Mouse (Mus musculus): ENCODE results near the gene Ttll13. TPM values are rescaled to one million over a fixed set of nuclear protein-coding genes. Genes with fewer than 3 reads are reported as not detected.

Ttll13 gene
- polyA plus RNA-seq, 1 experiment: 1.2 TPM

- Histone ChIP-seq H3K4me3 (ENCODE audit: low read depth, low read length) (peak within 1 kb of the TSS; percentile 92), H3K9ac (ENCODE audit: low read depth, poor library complexity, severe bottlenecking) (peak within 1 kb of the TSS; percentile 82), H3K27ac (ENCODE audit: insufficient read depth, low read length) (peak within 1 kb of the TSS; percentile 66), H3K27me3 (ENCODE audit: control insufficient read depth, insufficient read depth, low read length, poor library complexity, severe bottlenecking) (no peaks in the 10 kb centered on the region), H3K9me3 (replicated peaks; ENCODE audit: control insufficient read depth, insufficient read depth, low read length, poor library complexity, severe bottlenecking) (no peaks in the 10 kb centered on the region), H3K36me3 (ENCODE audit: control insufficient read depth, insufficient read depth, low read length, poor library complexity, severe bottlenecking) (peaks cover 25% of the 10 kb centered on the region), H3K4me1 (ENCODE audit: control insufficient read depth, insufficient read depth, low read length) (peaks cover 2% of the 10 kb centered on the region)
- TF ChIP-seq POLR2A (IDR thresholded peaks at IDR 0.05; ENCODE audit: insufficient read depth, low read length): peak; percentile 62
- TF ChIP-seq EP300 (IDR thresholded peaks at IDR 0.05; ENCODE audit: insufficient read depth, low read depth, low read length): no peak
Measured at GRCm38 (mm10) chr7:80260625-80261371, 14.6 kb downstream of the Ttll13 start, which contains the start of gene Ngrn. Gene Ngrn, plus strand, starts transcription at chr7:80261215.

- Histone ChIP-seq H3K9me3 (replicated peaks; ENCODE audit: control insufficient read depth, insufficient read depth, low read length, poor library complexity, severe bottlenecking) (no peaks in the 10 kb centered on the region), H3K4me1 (ENCODE audit: control insufficient read depth, insufficient read depth, low read length) (peaks cover 2% of the 10 kb centered on the region), H3K27me3 (ENCODE audit: control insufficient read depth, insufficient read depth, low read length, poor library complexity, severe bottlenecking) (no peaks in the 10 kb centered on the region), H3K36me3 (ENCODE audit: control insufficient read depth, insufficient read depth, low read length, poor library complexity, severe bottlenecking) (peaks cover 26% of the 10 kb centered on the region), H3K27ac (ENCODE audit: insufficient read depth, low read length) (peak overlapping the region; percentile 66), H3K9ac (ENCODE audit: low read depth, poor library complexity, severe bottlenecking) (peak overlapping the region; percentile 82), H3K4me3 (ENCODE audit: low read depth, low read length) (peak overlapping the region; percentile 92)
- TF ChIP-seq CTCF (IDR thresholded peaks at IDR 0.05; ENCODE audit: low read depth, low read length): no peak
- no peak for TF ChIP-seq EP300 (IDR thresholded peaks at IDR 0.05; ENCODE audit: insufficient read depth, low read depth, low read length)
- no peak for TF ChIP-seq POLR2A (IDR thresholded peaks at IDR 0.05; ENCODE audit: insufficient read depth, low read length)
Measured at GRCm38 (mm10) chr7:80261372-80261990, 15.3 kb downstream of the Ttll13 start.

DNA sequence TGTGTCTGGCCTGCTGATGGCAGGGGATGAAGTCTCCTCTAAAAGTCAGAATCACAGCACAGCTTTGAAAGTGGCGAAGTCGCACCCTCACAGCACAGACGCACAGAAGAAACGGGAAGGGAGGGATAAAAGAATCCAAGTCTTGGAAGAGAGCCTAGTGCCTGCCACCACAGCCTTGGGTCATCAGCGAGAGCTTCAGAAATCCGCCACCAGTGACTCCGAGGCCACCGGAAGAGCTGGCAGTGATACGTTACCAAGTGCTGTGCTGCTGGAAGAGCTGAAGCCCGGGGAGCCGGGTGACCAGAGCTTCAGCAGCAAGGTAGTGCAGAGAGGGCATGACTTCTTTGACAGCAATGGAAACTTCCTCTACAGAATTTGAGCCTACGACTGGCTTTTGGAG lies 18.4 kb downstream of the Ttll13 start:
- Histone ChIP-seq H3K4me1 (ENCODE audit: control insufficient read depth, insufficient read depth, low read length) (no peaks in the 10 kb centered on the region), H3K4me3 (ENCODE audit: low read depth, low read length) (no peak overlapping the region), H3K9me3 (replicated peaks; ENCODE audit: control insufficient read depth, insufficient read depth, low read length, poor library complexity, severe bottlenecking) (no peaks in the 10 kb centered on the region), H3K27ac (ENCODE audit: insufficient read depth, low read length) (no peak overlapping the region), H3K27me3 (ENCODE audit: control insufficient read depth, insufficient read depth, low read length, poor library complexity, severe bottlenecking) (no peaks in the 10 kb centered on the region), H3K9ac (ENCODE audit: low read depth, poor library complexity, severe bottlenecking) (no peak overlapping the region), H3K36me3 (ENCODE audit: control insufficient read depth, insufficient read depth, low read length, poor library complexity, severe bottlenecking) (peaks cover 28% of the 10 kb centered on the region)
- TF ChIP-seq CTCF (IDR thresholded peaks at IDR 0.05; ENCODE audit: low read depth, low read length) (no peak), POLR2A (IDR thresholded peaks at IDR 0.05; ENCODE audit: insufficient read depth, low read length) (no peak), EP300 (IDR thresholded peaks at IDR 0.05; ENCODE audit: insufficient read depth, low read depth, low read length) (no peak)

- Histone ChIP-seq H3K36me3 (ENCODE audit: control insufficient read depth, insufficient read depth, low read length, poor library complexity, severe bottlenecking) (peaks cover 28% of the 10 kb centered on the region), H3K4me3 (ENCODE audit: low read depth, low read length) (no peak overlapping the region), H3K9ac (ENCODE audit: low read depth, poor library complexity, severe bottlenecking) (no peak overlapping the region), H3K27ac (ENCODE audit: insufficient read depth, low read length) (no peak overlapping the region), H3K27me3 (ENCODE audit: control insufficient read depth, insufficient read depth, low read length, poor library complexity, severe bottlenecking) (no peaks in the 10 kb centered on the region), H3K4me1 (ENCODE audit: control insufficient read depth, insufficient read depth, low read length) (no peaks in the 10 kb centered on the region), H3K9me3 (replicated peaks; ENCODE audit: control insufficient read depth, insufficient read depth, low read length, poor library complexity, severe bottlenecking) (no peaks in the 10 kb centered on the region)
- no peak for TF ChIP-seq CTCF (IDR thresholded peaks at IDR 0.05; ENCODE audit: low read depth, low read length)
- TF ChIP-seq POLR2A (IDR thresholded peaks at IDR 0.05; ENCODE audit: insufficient read depth, low read length): no peak
- TF ChIP-seq EP300 (IDR thresholded peaks at IDR 0.05; ENCODE audit: insufficient read depth, low read depth, low read length): no peak
Measured at GRCm38 (mm10) chr7:80267764-80268163, 21.6 kb downstream of the Ttll13 start.

GRCm38 (mm10) chr7:80268897-80269750 lies 22.9 kb downstream of the Ttll13 start, which contains the start of gene Vps33b:
Gene Vps33b, plus strand, starts transcription at chr7:80269649.
- no peaks in the 10 kb centered on the region for H3K4me1 ChIP-seq (ENCODE audit: control insufficient read depth, insufficient read depth, low read length)
- H3K27me3 ChIP-seq (ENCODE audit: control insufficient read depth, insufficient read depth, low read length, poor library complexity, severe bottlenecking): no peaks in the 10 kb centered on the region
- TF ChIP-seq CTCF (IDR thresholded peaks at IDR 0.05; ENCODE audit: low read depth, low read length): no peak
- peaks cover 18% of the 10 kb centered on the region for H3K36me3 ChIP-seq (ENCODE audit: control insufficient read depth, insufficient read depth, low read length, poor library complexity, severe bottlenecking)
- H3K9ac ChIP-seq (ENCODE audit: low read depth, poor library complexity, severe bottlenecking): peak within 1 kb of the TSS; percentile 84
- H3K9me3 ChIP-seq (replicated peaks; ENCODE audit: control insufficient read depth, insufficient read depth, low read length, poor library complexity, severe bottlenecking): no peaks in the 10 kb centered on the region
- H3K4me3 ChIP-seq (ENCODE audit: low read depth, low read length): peak within 1 kb of the TSS; percentile 99
- peak within 1 kb of the TSS; percentile 42; the same call in 1 of the 2 replicates for H3K27ac ChIP-seq (ENCODE audit: insufficient read depth, low read length)

All from ES-Bruce4 (cell line).